Mouse (Mus musculus) myocyte (in vitro differentiated cells): ENCODE results near the gene Mmab. TPM values are rescaled to one million over a fixed set of nuclear protein-coding genes. Genes with fewer than 3 reads are reported as not detected.
A peak's percentile ranks its signal among the peaks of the same experiment; 100 is the strongest.

Experiments
- H3K27me3 ChIP-seq: one replicate; pipeline ENCODE4 v1.6.1; 2011; ENCODE audit not compliant: control insufficient read depth, insufficient read depth, insufficient read length
- H3K36me3 ChIP-seq: one replicate; pipeline ENCODE4 v1.6.1; 2011; ENCODE audit not compliant: control insufficient read depth, insufficient read depth
- H3K4me2 ChIP-seq: one replicate; pipeline ENCODE4 v1.6.1; 2011; ENCODE audit warnings: low read depth, control low read depth
- H3K4me3 ChIP-seq: one replicate; pipeline ENCODE4 v1.5.1; 2011; ENCODE audit warnings: mild to moderate bottlenecking, control low read depth, moderate library complexity
- H3K79me2 ChIP-seq: one replicate; pipeline ENCODE4 v1.6.1; 2011; ENCODE audit not compliant: control insufficient read depth, insufficient read depth
- H3ac ChIP-seq: one replicate; pipeline ENCODE4 v1.6.1; 2011; ENCODE audit not compliant: control insufficient read depth, insufficient read length
- CEBPB ChIP-seq: IDR thresholded peaks from 2 replicates; pipeline ENCODE4 v1.6.1; 2011; ENCODE audit warnings: mild to moderate bottlenecking, moderate library complexity; ENCODE audit not compliant: poor library complexity, insufficient read depth, severe bottlenecking
- E2F4 ChIP-seq: IDR thresholded peaks from one replicate; pipeline ENCODE4 v1.6.1; 2011; ENCODE audit warnings: mild to moderate bottlenecking, control low read depth, moderate library complexity; ENCODE audit not compliant: insufficient read depth
- MAX ChIP-seq: IDR thresholded peaks from one replicate; pipeline ENCODE4 v1.6.1; 2011; ENCODE audit warnings: low read depth, mild to moderate bottlenecking, control low read depth
- MYOD1 ChIP-seq, 3 experiments: IDR thresholded peaks; one replicate each; pipeline ENCODE4 v1.6.1; 2011; ENCODE audit warnings: control low read depth in 2 of 3, low read depth in 2 of 3, mild to moderate bottlenecking in 2 of 3, moderate library complexity in 1 of 3; ENCODE audit not compliant: insufficient read length in 2 of 3, control insufficient read depth in 1 of 3
- MYOG ChIP-seq, 3 experiments: IDR thresholded peaks; one replicate each; pipeline ENCODE4 v1.6.1; 2011; ENCODE audit warnings: control low read depth in 2 of 3, low read depth in 2 of 3, mild to moderate bottlenecking in 2 of 3; ENCODE audit not compliant: insufficient read length in 2 of 3, control insufficient read depth in 1 of 3, insufficient read depth in 1 of 3
- POLR2A ChIP-seq: IDR thresholded peaks from one replicate; pipeline ENCODE4 v1.6.1; 2011; ENCODE audit warnings: low read depth, mild to moderate bottlenecking, control low read depth, moderate library complexity; ENCODE audit not compliant: insufficient read length
- POLR2AphosphoS2 ChIP-seq: IDR thresholded peaks from one replicate; pipeline ENCODE4 v1.6.1; 2011; ENCODE audit warnings: low read depth, control low read depth; ENCODE audit not compliant: insufficient read length
- REST ChIP-seq: IDR thresholded peaks from one replicate; pipeline ENCODE4 v1.6.1; 2011; ENCODE audit warnings: mild to moderate bottlenecking, control low read depth, moderate library complexity; ENCODE audit not compliant: insufficient read depth, insufficient read length
- SRF ChIP-seq: IDR thresholded peaks from one replicate; pipeline ENCODE4 v1.6.1; 2011; ENCODE audit warnings: low read depth; ENCODE audit not compliant: control insufficient read depth, insufficient read length
- TCF12 ChIP-seq: IDR thresholded peaks from one replicate; pipeline ENCODE4 v1.6.1; 2011; ENCODE audit warnings: mild to moderate bottlenecking, control low read depth; ENCODE audit not compliant: poor library complexity, insufficient read depth, severe bottlenecking
- TCF3 ChIP-seq: IDR thresholded peaks from one replicate; pipeline ENCODE4 v1.6.1; 2011; ENCODE audit warnings: low read depth, control low read depth; ENCODE audit not compliant: insufficient read length
- USF1 ChIP-seq: IDR thresholded peaks from one replicate; pipeline ENCODE4 v1.6.1; 2011; ENCODE audit warnings: low read depth, mild to moderate bottlenecking, control low read depth, moderate library complexity
- polyA plus RNA-seq: library from polyadenylated mRNA; unstranded; fragments of >200 nt; fragmentation: generic; extraction: Trizol; gene quantifications from one replicate; pipeline ENCODE4 v1.2.1, GENCODE M21; 2012; ENCODE audit warnings: missing spikeins

Mmab gene
- polyA plus RNA-seq, 1 experiment = 19.9 TPM

GRCm38 (mm10) chr5:114422591-114422990 is 21.3 kb downstream of the Mmab start:
- peak; percentile 3 for TF ChIP-seq POLR2A
- no peak for TF ChIP-seq TCF12
- no peak overlapping the region for H3ac ChIP-seq

GRCm38 (mm10) chr5:114421561-114422298 is 22.1 kb downstream of the Mmab start:
- peaks cover 7% of the 10 kb centered on the region for H3K36me3 ChIP-seq
- H3K4me2 ChIP-seq = no peak overlapping the region
- H3K4me3 ChIP-seq = no peak overlapping the region
- TF ChIP-seq SRF (no peak), TCF12 (no peak), USF1 (no peak), TCF3 (no peak), POLR2AphosphoS2 (no peak), MYOD1 (IDR thresholded peaks at IDR 0.05; ENCODE audit: control insufficient read depth in 1 of 3, insufficient read length in 2 of 3, low read depth in 2 of 3) (no peak), CEBPB (no peak), E2F4 (no peak), MAX (no peak)
- H3K27me3 ChIP-seq = peaks cover 4% of the 10 kb centered on the region
- H3ac ChIP-seq = no peak overlapping the region
- H3K79me2 ChIP-seq = no peaks in the 10 kb centered on the region

More at GRCm38 (mm10) chr5:114422591-114422990, 21.3 kb downstream of the Mmab start:
- Histone ChIP-seq H3K79me2 (no peaks in the 10 kb centered on the region), H3K4me2 (no peak overlapping the region), H3K36me3 (peaks cover 7% of the 10 kb centered on the region), H3K4me3 (no peak overlapping the region), H3K27me3 (peaks cover 4% of the 10 kb centered on the region)

GRCm38 (mm10) chr5:114418541-114418940 is 25.3 kb downstream of the Mmab start:
- peaks cover 18% of the 10 kb centered on the region for H3K36me3 ChIP-seq
- H3K27me3 ChIP-seq = peaks cover 3% of the 10 kb centered on the region
- H3K4me2 ChIP-seq = no peak overlapping the region

GRCm38 (mm10) chr5:114416855-114417254 is 27.0 kb downstream of the Mmab start:
- Histone ChIP-seq H3K36me3 (peaks cover 18% of the 10 kb centered on the region), H3K79me2 (no peaks in the 10 kb centered on the region), H3K4me3 (no peak overlapping the region), H3K27me3 (no peaks in the 10 kb centered on the region), H3ac (no peak overlapping the region), H3K4me2 (no peak overlapping the region)
- no peak for TF ChIP-seq E2F4
- TF ChIP-seq POLR2AphosphoS2 = no peak
- no peak for TF ChIP-seq POLR2A
- TF ChIP-seq MYOG (IDR thresholded peaks at IDR 0.05; ENCODE audit: control insufficient read depth in 1 of 3, insufficient read depth in 1 of 3, insufficient read length in 2 of 3, low read depth in 2 of 3) = no peak

More at GRCm38 (mm10) chr5:114418541-114418940, 25.3 kb downstream of the Mmab start:
- TF ChIP-seq CEBPB (no peak), TCF12 (no peak), MYOD1 (IDR thresholded peaks at IDR 0.05; ENCODE audit: control insufficient read depth in 1 of 3, insufficient read length in 2 of 3, low read depth in 2 of 3) (no peak), POLR2A (no peak), REST (no peak), E2F4 (no peak), MYOG (IDR thresholded peaks at IDR 0.05; ENCODE audit: control insufficient read depth in 1 of 3, insufficient read depth in 1 of 3, insufficient read length in 2 of 3, low read depth in 2 of 3) (no peak), SRF (no peak), USF1 (no peak), MAX (no peak), TCF3 (no peak), POLR2AphosphoS2 (no peak)
- Histone ChIP-seq H3K79me2 (no peaks in the 10 kb centered on the region), H3ac (no peak overlapping the region), H3K4me3 (no peak overlapping the region)

- no peak overlapping the region for H3ac ChIP-seq
- H3K27me3 ChIP-seq = no peaks in the 10 kb centered on the region
- H3K4me2 ChIP-seq = no peak overlapping the region
- no peak overlapping the region for H3K4me3 ChIP-seq
- H3K36me3 ChIP-seq = peaks cover 18% of the 10 kb centered on the region
- no peaks in the 10 kb centered on the region for H3K79me2 ChIP-seq
- no peak for TF ChIP-seq USF1
- TF ChIP-seq REST = no peak
- no peak for TF ChIP-seq MYOG (IDR thresholded peaks at IDR 0.05; ENCODE audit: control insufficient read depth in 1 of 3, insufficient read depth in 1 of 3, insufficient read length in 2 of 3, low read depth in 2 of 3)
- TF ChIP-seq MAX = no peak
- no peak for TF ChIP-seq SRF
- TF ChIP-seq E2F4 = no peak
- no peak for TF ChIP-seq TCF3
- no peak for TF ChIP-seq TCF12
- no peak for TF ChIP-seq POLR2A
- no peak for TF ChIP-seq CEBPB
- TF ChIP-seq POLR2AphosphoS2 = no peak
- TF ChIP-seq MYOD1 (IDR thresholded peaks at IDR 0.05; ENCODE audit: control insufficient read depth in 1 of 3, insufficient read length in 2 of 3, low read depth in 2 of 3) = no peak
These were observed 28.3 kb downstream of the Mmab start for GRCm38 (mm10) chr5:114415606-114416005.
